Mouse (Mus musculus) C2C12 (cell line): ENCODE measurements at regions not wholly inside any gene's neighbourhood (a gene's known extent, or its start where the extent isn't known, plus 50 kb on each side); places are given as distances from the start of the nearest gene placed in this dataset.

ENCODE experiments used
- CEBPB ChIP-seq: IDR thresholded peaks from one replicate; pipeline ENCODE4 v1.6.1; 2011; ENCODE audit warnings: low read depth, mild to moderate bottlenecking, control low read depth, moderate library complexity
- CTCF ChIP-seq: IDR thresholded peaks from one replicate; pipeline ENCODE4 v1.5.1; 2011; ENCODE audit not compliant: control insufficient read depth, insufficient read depth, insufficient read length
- FOSL1 ChIP-seq: IDR thresholded peaks from one replicate; pipeline ENCODE4 v1.8.0; 2011; ENCODE audit warnings: mild to moderate bottlenecking, low read length; ENCODE audit not compliant: poor library complexity, insufficient read depth, severe bottlenecking
- MAX ChIP-seq: IDR thresholded peaks from one replicate; pipeline ENCODE4 v1.6.1; 2011; ENCODE audit warnings: mild to moderate bottlenecking, control low read depth
- MYOD1 ChIP-seq: IDR thresholded peaks from one replicate; pipeline ENCODE4 v1.6.1; 2011; ENCODE audit warnings: low read depth; ENCODE audit not compliant: control insufficient read depth, insufficient read length
- MYOG ChIP-seq: IDR thresholded peaks from one replicate; pipeline ENCODE4 v1.6.1; 2011; ENCODE audit not compliant: control insufficient read depth, insufficient read length; ENCODE audit errors: extremely low read depth
- USF1 ChIP-seq: IDR thresholded peaks from one replicate; pipeline ENCODE4 v1.6.1; 2011; ENCODE audit warnings: low read depth, mild to moderate bottlenecking, control low read depth, moderate library complexity

DNA sequence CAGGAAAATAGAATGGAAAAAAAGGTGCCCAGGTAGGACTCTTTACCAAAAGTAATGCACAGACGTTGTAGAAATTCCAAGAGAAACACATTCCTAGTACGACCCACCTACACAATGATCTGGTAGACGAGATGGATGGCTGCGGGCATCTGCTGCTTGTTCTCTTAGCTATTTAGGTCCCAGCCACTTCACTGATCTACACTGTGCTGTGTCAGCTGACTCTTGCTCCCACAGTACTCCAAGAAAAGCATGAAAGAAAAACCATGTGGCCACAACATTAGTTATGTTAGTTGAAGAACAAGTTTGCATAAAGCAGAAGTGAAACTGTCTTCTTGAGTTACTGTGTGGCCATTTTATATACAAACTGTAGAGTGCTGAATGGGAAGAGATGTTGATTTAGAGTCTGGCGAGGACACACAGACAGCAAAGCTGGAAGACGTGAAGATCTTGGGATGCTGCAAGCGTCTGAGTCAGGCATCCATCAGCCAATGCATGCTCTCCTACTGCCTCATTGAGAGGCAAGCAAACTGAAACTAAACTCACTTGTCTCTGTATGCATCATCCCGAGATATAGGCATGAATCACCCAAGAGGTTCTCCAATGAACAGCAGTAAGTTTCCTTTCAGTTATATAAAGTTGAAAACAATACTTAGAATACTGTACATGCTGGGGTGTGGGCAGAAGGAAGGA is 626.6 kb downstream of the Dok5 start:
- no peak for TF ChIP-seq CTCF
- TF ChIP-seq MYOG: no peak
- TF ChIP-seq MAX: no peak
- TF ChIP-seq MYOD1: no peak
- TF ChIP-seq USF1: no peak
- no peak for TF ChIP-seq CEBPB
- no peak for TF ChIP-seq FOSL1
